Mouse (Mus musculus) spleen, adult 2 months (tissue): ENCODE measurements at regions not wholly inside any gene's neighbourhood (a gene's known extent, or its start where the extent isn't known, plus 50 kb on each side); places are given as distances from the start of the nearest gene placed in this dataset.

ENCODE experiments used
- CTCF ChIP-seq: fragments of 200-500 bp; IDR thresholded peaks from 2 replicates; pipeline ENCODE4 v1.5.1; 2011; ENCODE audit warnings: mild to moderate bottlenecking, inconsistent platforms; ENCODE audit not compliant: insufficient read depth, insufficient read length, insufficient replicate concordance; ENCODE audit errors: extremely low read depth
- POLR2A ChIP-seq: fragments of 200-500 bp; IDR thresholded peaks from 2 replicates; pipeline ENCODE4 v1.6.1; 2011; ENCODE audit warnings: low read depth, low read length, inconsistent platforms

- TF ChIP-seq CTCF, result no peak
- no peak for TF ChIP-seq POLR2A
Measured at GRCm38 (mm10) chr13:60507611-60508010, 94.1 kb upstream of the Dapk1 start.
